Mouse (Mus musculus): ENCODE measurements at regions not wholly inside any gene's neighbourhood (a gene's known extent, or its start where the extent isn't known, plus 50 kb on each side); places are given as distances from the start of the nearest gene placed in this dataset.

DNA sequence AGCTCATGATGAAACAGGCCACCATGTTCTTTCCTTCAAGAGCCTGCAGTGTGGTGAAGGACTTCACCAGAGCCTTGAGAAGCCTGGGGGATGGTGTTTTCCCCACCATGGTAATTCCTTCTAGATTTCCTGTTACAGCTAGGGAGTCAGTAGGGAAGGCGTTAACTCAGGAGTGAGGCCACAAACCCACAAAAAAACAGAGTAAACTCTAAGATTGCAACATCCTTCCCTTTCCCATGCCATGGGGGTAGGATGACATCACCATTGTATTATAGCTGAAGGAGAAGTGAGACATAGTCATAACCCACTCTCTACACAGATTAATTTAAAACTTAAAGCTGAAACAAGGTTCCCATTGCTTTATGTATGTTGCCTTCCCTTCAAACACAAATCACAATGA is 218.7 kb upstream of the F930015N05Rik start:
- DNase-seq = peak; percentile 2 to 4

DNA sequence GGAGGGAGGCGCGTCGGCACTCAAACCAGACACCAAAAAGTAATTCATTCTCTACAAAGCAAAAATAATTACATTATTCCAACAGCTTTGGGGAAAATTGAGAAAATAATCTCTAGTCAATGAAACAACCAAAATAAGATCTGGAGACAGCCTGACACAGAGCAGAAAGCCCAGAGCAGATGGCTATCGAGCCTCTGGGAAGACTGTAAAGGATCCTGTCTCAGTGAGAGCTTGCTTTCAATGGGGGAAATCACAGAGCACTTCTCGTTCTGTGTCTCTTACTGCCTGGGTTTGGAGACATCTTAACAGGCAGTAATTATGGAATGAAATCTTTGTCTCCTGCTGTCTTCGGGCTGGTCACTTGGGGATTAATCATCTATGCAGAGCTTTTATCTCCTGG is 226.7 kb upstream of the F930015N05Rik start:
- no peak for DNase-seq

DNA sequence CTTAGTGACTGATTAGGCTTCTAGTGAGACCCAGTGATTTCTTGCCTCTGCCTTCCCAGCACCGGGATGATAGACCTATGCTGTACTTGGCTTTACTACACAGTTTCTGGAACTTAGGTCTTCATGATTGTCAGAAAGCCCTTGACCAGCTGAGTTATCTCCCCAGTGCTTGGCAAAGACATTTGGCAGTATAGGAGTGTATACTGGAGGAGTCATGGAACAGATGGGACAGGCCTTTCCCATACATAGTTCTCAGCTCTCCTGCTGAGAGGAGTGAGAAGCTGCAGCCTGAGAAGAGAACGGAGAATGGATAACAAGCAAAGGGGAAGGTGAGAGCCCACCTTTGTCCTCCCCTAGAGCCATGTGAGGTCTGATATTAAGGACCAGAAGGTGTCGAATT is 230.6 kb upstream of the F930015N05Rik start:
- no peak for DNase-seq

DNA sequence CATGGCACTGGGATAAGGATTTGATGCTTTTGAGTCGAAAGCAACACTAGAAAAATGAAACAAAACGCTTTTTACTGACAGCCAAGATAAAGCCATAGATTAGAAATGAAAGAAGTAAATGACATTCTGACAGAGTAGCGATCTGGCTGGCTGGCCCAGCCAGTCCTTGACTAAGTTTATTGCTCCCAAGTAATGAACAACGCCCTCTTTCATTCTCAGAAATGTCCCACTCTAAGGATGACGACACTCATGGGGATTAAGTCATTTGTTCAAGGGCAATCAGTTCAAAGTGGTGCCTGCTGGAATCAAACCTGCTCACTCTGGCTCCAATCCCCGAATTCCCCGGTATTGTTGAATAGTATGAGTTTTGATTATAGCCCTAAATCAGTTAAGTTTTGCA is 231.1 kb upstream of the F930015N05Rik start:
- DNase-seq = no peak

DNA sequence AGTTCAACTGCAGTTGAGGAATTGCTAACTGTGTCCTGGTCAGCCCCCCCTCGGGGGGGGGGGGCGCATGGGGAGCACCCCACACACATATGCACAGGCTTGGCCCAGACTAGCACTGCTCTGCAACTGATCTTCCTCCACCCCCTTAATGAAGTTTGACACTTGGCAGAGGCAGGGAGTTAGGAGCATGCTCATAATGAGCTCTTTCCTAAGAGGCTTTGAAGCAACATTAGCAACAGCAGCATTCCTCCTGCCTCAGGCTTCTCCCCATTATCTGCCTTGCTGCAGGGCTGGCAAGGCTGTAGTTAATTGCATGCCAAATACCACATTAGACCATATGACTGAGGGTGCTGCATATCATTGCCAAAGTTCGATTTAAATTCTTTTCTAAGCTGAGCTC is 235.4 kb upstream of the F930015N05Rik start:
- DNase-seq = no peak

DNA sequence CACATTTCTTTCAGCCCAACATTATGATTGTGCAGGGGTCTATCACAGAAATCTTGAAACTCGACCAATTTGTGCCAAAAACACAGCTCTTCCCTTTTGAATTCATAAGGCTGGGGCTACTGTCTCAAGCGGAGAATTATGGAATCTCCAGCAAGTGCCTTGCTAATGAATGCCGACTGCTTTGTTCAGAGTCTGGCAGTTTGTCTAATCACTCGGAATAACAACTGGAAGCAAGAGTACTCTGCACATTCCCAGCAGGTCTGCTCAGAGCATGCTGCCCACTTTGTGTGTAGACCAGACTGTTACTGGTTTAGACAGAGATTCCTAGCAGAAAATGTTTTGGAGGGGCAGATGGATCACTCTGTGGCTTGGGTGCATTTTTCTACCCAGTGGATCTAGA is 237.1 kb upstream of the F930015N05Rik start:
- DNase-seq = no peak

DNA sequence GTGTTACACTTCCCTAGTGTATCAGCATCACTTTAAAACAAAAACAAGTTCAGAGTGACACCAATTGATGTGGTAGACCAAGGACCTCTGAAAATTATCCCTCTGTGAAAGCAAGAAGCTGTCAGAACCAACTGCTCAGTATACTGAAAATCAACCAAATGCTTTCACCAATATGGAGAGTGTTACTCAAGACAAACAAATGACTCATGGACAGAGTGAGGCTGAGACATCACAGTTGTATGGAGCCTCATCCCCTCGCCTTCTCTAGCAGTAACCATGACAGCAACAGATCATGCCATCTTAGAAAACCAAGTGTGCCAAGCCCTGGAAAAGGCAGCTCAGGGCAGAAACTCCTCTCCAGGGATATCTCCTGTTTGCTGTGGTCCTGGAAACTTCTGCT is 267.3 kb upstream of the F930015N05Rik start:
- DNase-seq = no peak

DNA sequence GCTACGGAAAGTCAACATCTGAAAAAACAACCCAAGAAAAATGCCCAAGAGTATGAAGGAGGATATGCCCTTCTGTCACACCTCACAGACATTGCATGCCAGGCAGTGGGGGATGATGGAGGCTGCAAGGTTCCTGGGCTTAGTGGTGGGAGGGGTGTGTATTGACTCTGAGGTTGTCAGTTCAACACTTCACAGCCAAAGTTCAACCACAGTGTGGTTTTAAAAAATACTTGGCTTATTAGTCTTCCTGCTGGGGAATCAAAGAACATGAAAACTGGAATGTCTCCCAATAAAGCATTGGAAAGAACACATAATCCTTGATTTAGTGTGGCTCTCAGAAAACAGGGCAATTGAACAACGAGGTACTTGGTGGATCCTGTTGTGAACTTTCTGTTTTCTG is 267.0 kb upstream of the Elac2 start:
- DNase-seq = peak in 1 of 2 experiments; percentile 4

DNA sequence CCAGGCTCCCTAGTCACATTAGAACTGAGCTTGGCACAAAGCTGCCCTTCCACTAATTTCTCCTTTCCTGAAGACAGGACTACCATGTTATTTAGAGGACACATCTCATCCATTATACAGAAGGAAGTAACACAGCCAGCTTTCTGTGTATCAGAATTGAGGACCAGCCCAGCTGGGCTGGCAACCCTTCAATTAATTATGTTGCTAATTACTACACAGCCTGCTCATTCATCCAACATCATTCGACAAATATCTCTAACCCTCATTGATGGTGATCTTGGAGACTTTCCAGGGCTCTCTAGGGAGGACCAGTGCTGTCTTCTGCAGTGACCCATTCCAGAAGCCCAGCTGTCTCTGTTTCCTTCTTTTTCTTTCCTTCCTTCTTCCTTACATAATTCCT is 263.7 kb upstream of the Elac2 start:
- DNase-seq = no peak

DNA sequence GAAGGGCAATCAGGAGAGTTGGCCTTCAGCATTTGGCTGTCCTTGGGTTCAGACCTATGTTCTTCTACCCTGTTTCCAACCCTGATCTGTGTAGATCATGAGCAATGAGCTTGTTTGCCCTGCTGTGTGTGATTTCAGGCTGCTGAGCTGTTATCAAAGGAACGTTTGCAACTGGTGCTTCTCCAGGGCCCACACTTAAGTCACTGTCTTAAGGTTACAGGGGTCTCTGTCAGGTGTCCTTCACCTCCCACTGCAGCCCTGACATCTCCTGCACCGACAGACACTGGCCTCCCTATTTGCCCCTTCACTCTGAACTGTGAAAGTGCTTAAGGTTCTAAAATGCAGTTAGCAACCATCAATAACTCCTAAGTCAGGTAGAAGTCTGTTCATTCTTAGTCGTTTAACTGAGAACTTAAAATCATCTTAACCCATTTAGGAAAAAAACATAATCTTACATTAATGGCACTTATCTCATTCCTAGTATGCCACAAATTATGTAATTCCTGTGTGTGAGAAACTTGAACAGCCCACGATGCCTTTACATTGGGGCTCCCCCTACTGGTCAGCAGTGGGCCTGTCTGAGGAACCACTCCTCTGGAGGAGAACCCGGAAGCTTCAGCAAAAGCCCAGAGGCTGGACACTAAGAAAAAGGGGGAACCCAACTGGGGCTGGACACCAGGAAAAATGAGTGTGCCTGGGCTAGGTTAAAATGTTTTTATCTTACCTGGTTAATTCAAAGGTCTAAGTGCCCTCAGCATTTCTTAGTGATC is 260.3 kb upstream of the Elac2 start:
- DNase-seq = peak; percentile 80 to 91

DNA sequence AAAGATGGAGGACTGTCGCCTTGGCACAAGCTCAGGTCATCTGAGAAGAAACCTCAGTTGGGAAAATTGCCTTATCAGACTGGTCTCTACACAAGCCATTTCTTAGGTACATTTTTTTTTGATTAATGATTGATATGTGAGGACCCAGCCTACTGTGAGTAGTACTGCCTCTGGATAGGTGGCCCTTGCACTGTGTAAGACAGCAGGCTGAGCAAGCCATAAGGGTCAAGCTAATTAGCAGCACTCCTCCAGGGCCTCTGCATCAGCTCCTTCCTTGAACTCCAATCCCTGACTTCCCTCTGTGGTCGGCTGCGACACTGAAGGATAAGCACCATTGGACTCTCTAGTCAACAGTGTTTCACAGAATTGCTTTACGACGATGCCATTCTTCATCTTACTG is 252.6 kb upstream of the Elac2 start:
- DNase-seq = no peak

DNA sequence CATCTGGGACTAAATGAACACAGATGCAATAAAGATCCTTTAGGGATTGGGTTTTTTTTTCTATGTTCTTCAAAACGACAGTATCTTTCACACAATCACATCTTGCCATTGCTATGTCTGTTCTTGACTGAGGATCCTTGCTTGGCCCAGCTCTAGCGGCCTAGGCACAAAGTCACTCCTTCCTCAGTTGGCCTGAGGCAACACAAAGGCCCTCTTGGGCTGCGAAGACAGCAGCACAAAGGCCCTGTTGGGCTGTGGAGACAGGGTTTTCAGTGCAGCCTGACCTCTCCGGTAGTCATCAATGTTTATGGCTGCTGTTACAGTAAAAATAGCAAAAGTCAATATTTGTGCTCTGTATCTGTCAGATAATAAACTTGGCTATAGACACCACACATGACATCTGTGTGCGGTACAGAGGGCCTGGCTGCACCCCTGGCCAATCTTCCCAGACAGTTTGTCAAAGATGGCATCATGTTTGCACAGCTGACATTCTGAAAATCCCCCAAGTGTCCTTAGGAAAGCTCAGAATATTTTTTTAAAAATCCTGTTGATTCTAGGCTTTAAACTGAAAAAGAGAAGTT is 250.9 kb upstream of the Elac2 start:
- no peak for DNase-seq

DNA sequence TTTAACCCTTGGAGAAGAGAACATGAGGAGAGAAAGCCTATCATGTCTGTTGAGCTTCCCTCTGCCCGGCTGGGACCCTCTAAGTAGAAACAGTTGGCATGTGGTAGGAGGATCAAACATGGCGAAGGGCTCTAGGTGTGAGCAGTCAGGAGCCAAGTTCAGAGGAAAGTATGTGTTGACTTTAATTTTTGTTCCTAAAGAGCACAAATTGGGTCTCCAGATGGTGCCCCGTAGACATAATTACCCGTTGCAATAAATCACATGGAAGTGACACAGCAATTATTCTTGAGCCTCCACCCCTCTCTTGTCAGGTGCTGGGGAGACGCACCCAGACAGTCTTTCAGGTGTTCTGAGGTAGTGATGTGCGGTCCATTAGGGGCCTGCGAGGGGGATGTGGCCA is 239.9 kb upstream of the Elac2 start:
- DNase-seq = no peak

DNA sequence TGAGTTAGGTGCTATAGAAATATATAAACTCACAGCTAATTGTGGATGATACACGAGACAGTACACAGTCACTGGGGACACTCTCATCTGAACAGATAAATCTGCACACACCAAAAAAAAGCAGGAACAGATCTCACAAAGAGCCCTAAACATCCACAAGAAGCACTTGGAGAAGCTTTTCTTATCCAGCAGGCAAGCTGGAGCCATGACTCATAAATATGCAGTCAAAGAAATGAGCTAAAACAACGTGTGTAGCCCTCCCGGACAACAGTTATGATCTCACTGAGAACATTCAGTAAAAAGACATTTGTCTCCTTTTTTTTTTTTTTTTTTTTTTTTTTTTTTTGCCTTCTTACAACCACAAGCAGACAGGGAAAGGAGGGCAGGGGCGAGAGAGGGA is 235.1 kb upstream of the Elac2 start:
- DNase-seq = no peak

DNA sequence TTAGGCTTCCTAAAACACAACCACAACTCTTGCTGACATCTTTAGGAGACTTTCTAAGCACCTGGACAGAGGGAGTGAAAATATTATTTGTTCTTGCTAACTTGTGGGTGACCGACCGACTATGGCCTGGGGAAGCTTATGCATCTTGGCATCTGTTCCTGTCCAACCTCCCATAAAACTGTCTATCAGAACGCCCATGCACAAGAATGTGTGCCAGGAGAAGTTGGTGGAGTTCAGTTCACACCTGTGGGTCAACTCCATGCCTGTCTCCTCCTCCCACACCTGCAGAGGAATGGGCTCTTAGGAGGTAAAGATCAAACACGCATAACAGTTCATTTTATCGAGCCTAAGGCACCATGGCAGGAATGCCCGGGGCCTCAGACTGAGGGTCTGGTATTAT is 232.7 kb upstream of the Elac2 start:
- no peak for DNase-seq

DNA sequence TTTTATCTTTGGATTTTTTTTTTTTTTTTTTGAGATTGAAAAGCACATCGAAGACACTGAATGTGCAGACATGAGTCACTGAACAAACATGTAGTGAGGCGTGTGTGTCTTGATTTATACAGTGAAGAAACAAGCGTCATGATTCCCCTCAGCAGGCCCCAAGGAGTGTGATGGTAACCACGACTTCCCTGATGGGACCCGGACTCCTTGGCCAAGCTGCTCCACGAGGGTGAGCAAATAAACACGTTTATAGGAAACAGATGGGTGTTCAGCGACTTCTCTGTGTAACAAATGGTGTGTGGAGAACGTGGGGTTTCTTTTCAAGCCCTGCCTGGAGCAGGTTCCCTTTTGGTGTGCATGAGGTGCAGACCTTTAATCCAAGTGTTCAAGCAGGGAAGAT is 228.9 kb upstream of the Elac2 start:
- no peak for DNase-seq

DNA sequence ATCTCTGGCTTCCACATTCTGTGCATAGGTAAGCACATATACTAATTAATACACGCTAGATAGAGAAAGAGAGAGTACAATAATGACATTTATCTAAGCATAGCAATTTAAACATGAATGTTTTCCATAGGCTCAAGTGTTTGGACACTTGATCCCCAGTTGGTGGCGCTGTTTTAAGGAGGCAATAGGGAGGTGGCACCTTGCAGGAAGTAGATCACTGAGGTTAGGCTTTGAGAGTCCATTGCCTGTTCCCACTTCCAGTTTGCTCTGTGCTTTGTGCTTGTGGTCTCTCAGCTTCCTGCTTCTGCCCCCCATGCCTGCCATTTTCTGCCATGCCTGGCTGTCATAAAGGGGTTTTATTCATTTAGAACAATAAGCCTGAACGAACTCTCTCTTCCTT is 226.5 kb upstream of the Elac2 start:
- DNase-seq = no peak

DNA sequence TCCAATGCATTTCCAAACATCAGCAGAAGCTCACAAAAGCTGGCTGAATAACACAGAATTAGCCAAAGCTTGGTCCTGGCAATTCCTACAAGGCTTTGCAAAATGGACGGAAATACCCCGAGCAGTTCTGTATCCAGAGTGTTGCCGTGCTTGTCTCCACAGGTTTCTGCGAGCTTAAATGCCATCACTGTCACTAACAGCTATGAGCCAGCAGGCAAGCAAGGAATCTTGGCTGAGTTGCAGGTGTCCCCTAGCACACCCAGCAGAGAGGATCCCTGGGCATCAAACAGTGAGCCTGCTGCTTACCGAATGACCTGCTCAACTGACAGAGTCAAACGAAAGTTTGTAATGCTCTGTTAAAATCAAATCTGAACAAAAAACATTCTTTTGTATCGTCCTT is 226.0 kb upstream of the Elac2 start:
- DNase-seq = no peak

DNA sequence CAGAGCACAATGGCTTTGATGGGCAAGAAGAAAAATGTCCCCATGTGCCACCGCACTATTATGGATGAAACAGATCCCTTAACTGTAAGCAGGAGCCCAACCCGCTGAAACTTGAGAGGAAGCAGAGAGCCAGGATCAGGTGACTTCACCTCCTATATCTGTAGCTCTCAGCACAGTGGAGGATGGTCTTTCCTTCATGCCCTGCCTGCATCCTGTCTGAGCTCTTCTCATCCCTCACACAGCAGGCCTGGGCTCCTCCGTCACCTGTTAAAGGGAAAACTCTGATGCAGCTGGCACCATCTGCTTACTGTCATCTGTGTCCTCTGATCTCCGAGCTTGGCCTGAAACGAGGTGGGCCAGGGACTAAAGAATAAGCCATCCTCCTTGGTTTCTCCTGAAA is 224.8 kb upstream of the Elac2 start:
- no peak for DNase-seq

DNA sequence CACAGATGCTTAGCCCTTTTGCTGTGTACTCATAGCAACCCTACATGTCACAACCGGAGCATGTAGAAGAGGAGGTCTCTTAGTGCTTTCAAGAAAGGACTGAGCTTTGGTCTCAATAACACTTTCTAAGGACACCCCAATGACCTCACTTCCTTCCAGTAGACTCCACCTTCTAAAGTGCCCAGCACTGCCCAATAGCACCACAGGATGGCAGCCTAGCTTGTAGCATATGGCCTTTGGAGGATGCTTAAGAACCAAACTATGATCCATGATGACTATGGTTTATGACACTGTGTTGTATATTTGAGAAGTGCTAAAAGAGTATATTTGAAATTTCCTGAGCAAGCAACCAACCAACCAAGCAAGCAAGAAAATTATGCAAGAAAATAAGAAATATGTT is 223.3 kb upstream of the Elac2 start:
- peak in 1 of 2 experiments; percentile 2 for DNase-seq

DNA sequence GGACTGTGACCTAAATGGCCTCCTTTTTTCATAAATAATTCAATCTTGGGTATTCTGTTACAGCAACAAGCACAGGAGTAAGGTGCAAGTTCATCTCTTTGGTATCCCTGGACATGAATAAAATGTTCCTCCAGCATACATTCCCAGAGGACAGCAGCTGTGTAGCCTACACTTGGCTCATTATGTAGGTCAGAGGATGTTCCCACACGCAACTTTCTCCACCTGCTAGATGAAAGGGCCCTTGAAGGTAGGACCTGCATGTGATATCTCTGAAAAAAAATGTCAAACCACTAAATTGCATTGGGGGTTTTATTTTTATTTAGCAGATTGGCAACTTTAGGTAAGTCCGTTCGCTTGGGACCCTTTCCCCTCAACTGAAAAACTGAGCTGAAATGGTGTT is 218.2 kb upstream of the Elac2 start:
- DNase-seq = no peak

DNA sequence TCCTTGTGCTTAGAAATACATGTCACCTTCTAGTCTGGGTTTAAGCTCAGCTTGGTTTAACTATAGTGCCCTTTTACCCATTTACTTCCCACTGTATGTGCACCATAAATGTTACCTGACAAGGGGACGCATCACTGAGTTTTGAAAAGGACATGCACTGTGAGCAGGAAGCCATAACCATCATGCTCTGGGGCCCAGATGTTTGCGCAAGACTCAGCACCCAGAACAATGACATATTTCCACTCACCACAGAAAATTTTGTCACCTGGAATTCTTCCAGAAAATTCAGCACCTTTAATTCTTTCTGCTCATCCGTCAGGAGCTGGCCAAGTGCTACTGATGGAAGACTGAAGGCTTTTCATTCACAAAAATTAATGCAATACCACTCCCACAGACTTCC is 216.1 kb upstream of the Elac2 start:
- no peak for DNase-seq

DNA sequence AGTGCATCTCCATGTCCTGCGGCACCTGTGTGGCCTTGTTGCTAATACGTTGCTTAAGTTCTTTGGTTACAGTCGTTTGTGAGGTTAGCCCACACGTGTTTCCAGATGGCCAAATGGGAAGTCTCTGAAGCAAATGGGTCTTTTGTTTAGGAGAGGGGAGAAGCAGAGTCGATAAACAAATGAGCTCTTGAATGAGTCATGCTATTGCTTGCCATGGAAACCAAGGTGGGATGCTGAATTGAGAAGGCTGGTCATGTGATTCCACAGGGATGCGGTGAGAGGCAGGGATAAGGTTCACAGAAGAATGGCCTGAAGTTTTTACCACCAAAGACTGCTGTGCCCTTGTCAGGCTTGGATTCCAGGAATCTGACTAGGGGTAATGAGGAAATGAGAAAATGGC is 214.8 kb upstream of the Elac2 start:
- no peak for DNase-seq

DNA sequence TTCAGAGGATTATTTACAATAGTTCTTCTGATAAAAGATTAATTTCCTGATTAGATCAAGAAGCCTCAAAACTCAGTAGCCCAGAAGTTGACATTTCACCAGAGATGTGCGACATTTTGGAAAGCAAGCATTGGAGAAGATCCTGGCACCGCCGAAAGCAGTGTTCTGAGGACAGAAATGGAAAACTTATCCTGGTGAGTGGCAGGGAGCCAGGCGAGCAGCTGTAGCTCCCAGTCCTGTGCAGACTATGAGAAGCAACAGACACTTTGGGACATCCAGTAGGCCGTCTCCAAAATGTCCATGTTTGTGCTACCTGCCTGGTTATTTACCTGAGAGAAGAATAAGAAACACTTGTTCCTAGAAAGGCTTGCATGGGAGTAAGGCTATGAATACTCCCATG is 202.1 kb upstream of the Elac2 start:
- DNase-seq = no peak

All from kidney, postnatal 36 days (tissue).